Comparison of ENCODE assay signal across 19 mouse cellular contexts in genomic region chr3:142421470-142421869, GRCm38 (mm10). TPM values are rescaled to one million over a fixed set of nuclear protein-coding genes. Genes with fewer than 3 reads are reported as not detected.
DNase-seq lines count a peak whose midpoint lies in the region; ATAC-seq lines count a peak whose summit lies in the region.
"Had no signal": no experiment of that assay in that cellular context is flagged by ENCODE, and none has a peak within 500 bp of the region (broad histone marks: within the 10 kb centered on the region; RNA-seq: fewer than 3 reads in every experiment).

No protein-coding gene starts in this region.

- no peak overlapping the region for H3K9ac ChIP-seq in heart, embryonic 11.5 days (ENCODE audit: low read depth, low read length)
- no peak overlapping the region for H3K9ac ChIP-seq in heart, embryonic 13.5 days
- H3K9ac ChIP-seq: hindbrain, embryonic 12.5 days; limb, embryonic 12.5 days; liver, embryonic 14.5 days had no signal

- no peaks in the 10 kb centered on the region for H3K36me3 ChIP-seq in heart, embryonic 11.5 days (ENCODE audit: control insufficient read depth, insufficient read depth, low read length)
- no peaks in the 10 kb centered on the region for H3K36me3 ChIP-seq in heart, embryonic 13.5 days
- H3K36me3 ChIP-seq: G1E; hindbrain, embryonic 12.5 days; limb, embryonic 12.5 days had no signal

- ATAC-seq in heart, embryonic 11.5 days (replicated peaks; ENCODE audit: insufficient number of reproducible peaks, low FRiP score, low TSS enrichment): no peak
- no peak for ATAC-seq in heart, embryonic 13.5 days (ENCODE audit: extremely low read depth, insufficient number of reproducible peaks, low FRiP score, low TSS enrichment)
- ATAC-seq: CD4-positive, CD25-positive, alpha-beta regulatory T cell, adult 4 months; forebrain, embryonic 14.5 days; inflammation-experienced regulatory T-cells, adult 6 months; lung, postnatal 0 days had no signal

- no peak overlapping the region for H3K27ac ChIP-seq in heart, embryonic 11.5 days (ENCODE audit: low read depth, low read length)
- 0 out of 2 replicates have a peak overlapping the region, but pooled peaks have one; percentile 16 for H3K27ac ChIP-seq in brown adipose tissue, adult 24 weeks (replicated peaks; ENCODE audit: low read depth, low read length)
- H3K27ac ChIP-seq in heart, embryonic 13.5 days (replicated peaks): peak overlapping the region; percentile 74; the same call in 1 of the 2 replicates
- H3K27ac ChIP-seq: hindbrain, embryonic 12.5 days; kidney, postnatal 0 days; layer of hippocampus, adult 2 months; limb, embryonic 12.5 days; liver, embryonic 14.5 days had no signal

- no peak overlapping the region for H3K4me2 ChIP-seq in heart, embryonic 11.5 days
- H3K4me2 ChIP-seq in heart, embryonic 13.5 days: no peak overlapping the region
- H3K4me2 ChIP-seq: hindbrain, embryonic 12.5 days; limb, embryonic 12.5 days had no signal

- peaks cover 6% of the 10 kb centered on the region for H3K4me1 ChIP-seq in heart, embryonic 11.5 days (ENCODE audit: control insufficient read depth, insufficient read depth, low read length)
- H3K4me1 ChIP-seq in brown adipose tissue, adult 24 weeks (ENCODE audit: control insufficient read depth, insufficient read depth, insufficient read length, low read length): peaks cover 9% of the 10 kb centered on the region
- peaks cover 28% of the 10 kb centered on the region for H3K4me1 ChIP-seq in heart, embryonic 13.5 days
- H3K4me1 ChIP-seq: hindbrain, embryonic 12.5 days; limb, embryonic 12.5 days had no signal

- no peaks in the 10 kb centered on the region for H3K9me3 ChIP-seq in heart, embryonic 11.5 days (replicated peaks; ENCODE audit: control insufficient read depth, low read length)
- no peaks in the 10 kb centered on the region for H3K9me3 ChIP-seq in heart, embryonic 13.5 days
- H3K9me3 ChIP-seq: G1E; hindbrain, embryonic 12.5 days; limb, embryonic 12.5 days had no signal

- H3K27me3 ChIP-seq in heart, embryonic 11.5 days (ENCODE audit: control insufficient read depth, insufficient read depth, low read length): no peaks in the 10 kb centered on the region
- H3K27me3 ChIP-seq in heart, embryonic 13.5 days (replicated peaks): no peaks in the 10 kb centered on the region
- H3K27me3 ChIP-seq: hindbrain, embryonic 12.5 days; limb, embryonic 12.5 days had no signal

- WGBS in heart, embryonic 11.5 days (ENCODE audit: insufficient replicate concordance): 79% methylated on average over 3 of the region's 3 CpGs
- WGBS in heart, embryonic 13.5 days: 71% methylated on average over 3 of the region's 3 CpGs

- DNase-seq in adrenal gland, postnatal 10 days: peak; percentile 44
- DNase-seq in adrenal gland, adult 2 months: no peak
- peak; percentile 91 for DNase-seq in heart, adult 11 months
- no peak for DNase-seq in ovary, postnatal 36 days (ENCODE audit: low spot score)
- no peak for DNase-seq in urinary bladder, adult 2 months (ENCODE audit: low spot score)
- DNase-seq: thymus, postnatal 4 days had no signal

- no peak overlapping the region for H3K4me3 ChIP-seq in heart, embryonic 11.5 days (ENCODE audit: low read depth, low read length)
- H3K4me3 ChIP-seq in brown adipose tissue, adult 24 weeks (ENCODE audit: insufficient read depth, low read depth, low read length): no peak overlapping the region
- H3K4me3 ChIP-seq in heart, embryonic 13.5 days: no peak overlapping the region
- H3K4me3 ChIP-seq: hindbrain, embryonic 12.5 days; layer of hippocampus, adult 2 months; limb, embryonic 12.5 days had no signal

RNA-seq across cellular contexts. Expression of gene Pdlim5, which starts 26.0 kb away (rescaled TPM):
- 10 to 100 TPM; 55.8 to 79.6 TPM for total RNA-seq in adrenal gland, postnatal 10 days (2021)
- 100 to 1,000 TPM in 1 of 2 experiments, 10 to 100 TPM in 1; 36.0 to 107 TPM for total RNA-seq in adrenal gland, adult 2 months (2021)
- polyA plus RNA-seq in adrenal gland, adult 2 months (2012; rRNA removed): 38.6 and 67.5 TPM in 2 replicates
- 240 and 257 TPM in 2 replicates for polyA plus RNA-seq in heart, embryonic 11.5 days (2014; fragmentation: Nextera tagmentation; extraction: Ambion mirVana)
- 26.9 and 32.0 TPM in 2 replicates for polyA plus RNA-seq in brown adipose tissue, adult 24 weeks (2012; ENCODE audit: insufficient read depth, insufficient read length, missing spikeins)
- polyA plus RNA-seq in heart, embryonic 13.5 days (2015; fragmentation: Nextera tagmentation; extraction: Ambion mirVana): 169 and 191 TPM in 2 replicates
- 67.3 and 73.8 TPM in 2 replicates for polyA plus RNA-seq in urinary bladder, adult 2 months (2012; rRNA removed)

Comparison
In these comparisons a context has a peak if more than half of its experiments do, and no peak if none do; other contexts are left out.
1. DNase-seq: peak in adrenal gland, postnatal 10 days (single experiment) and heart, adult 11 months (single experiment); none in adrenal gland, adult 2 months (single experiment), ovary, postnatal 36 days (single experiment) and urinary bladder, adult 2 months (single experiment).